Mouse (Mus musculus) neural tube, embryonic 11.5 days (tissue): ENCODE results near the gene Thbs4. TPM values are rescaled to one million over a fixed set of nuclear protein-coding genes. Genes with fewer than 3 reads are reported as not detected.
A peak's percentile ranks its signal among the peaks of the same experiment; 100 is the strongest.

Experiments used
- ATAC-seq: fragments of 200-750 bp; cut with Nextera tagmentation; 2 replicates; pipeline ENCODE4 v1.8.0; 2017; ENCODE audit warnings: moderate number of reproducible peaks, mild to moderate bottlenecking, moderate TSS enrichment, moderate library complexity; ENCODE audit not compliant: insufficient read depth, low FRiP score, low TSS enrichment
- DNase-seq: peaks from one replicate; pipeline ENCODE4 v3.0.0-alpha.2; 2015; ENCODE audit warnings: low spot score
- H3K27ac ChIP-seq: fragments of 300-500 bp; sonication (generic); 2 replicates; pipeline ENCODE4 v1.5.1; 2014; ENCODE audit warnings: low read depth, mild to moderate bottlenecking, low read length
- H3K27me3 ChIP-seq: fragments of 300-500 bp; sonication (generic); 2 replicates; pipeline ENCODE4 v1.6.1; 2014; ENCODE audit warnings: mild to moderate bottlenecking, low read length, mixed read lengths; ENCODE audit not compliant: control insufficient read depth, insufficient read depth
- H3K36me3 ChIP-seq: fragments of 300-500 bp; sonication (generic); 2 replicates; pipeline ENCODE4 v1.6.1; 2014; ENCODE audit warnings: mild to moderate bottlenecking, low read length, moderate library complexity, mixed read lengths; ENCODE audit not compliant: control insufficient read depth, insufficient read depth
- H3K4me1 ChIP-seq: fragments of 300-500 bp; sonication (generic); 2 replicates; pipeline ENCODE4 v1.6.1; 2014; ENCODE audit warnings: low read length, mixed read lengths; ENCODE audit not compliant: control insufficient read depth, insufficient read depth
- H3K4me2 ChIP-seq: fragments of 300-500 bp; sonication (generic); 2 replicates; pipeline ENCODE4 v1.6.1; 2014; ENCODE audit warnings: low read depth, mild to moderate bottlenecking, moderate library complexity
- H3K4me3 ChIP-seq: fragments of 300-500 bp; sonication (generic); 2 replicates; pipeline ENCODE4 v1.5.1; 2014; ENCODE audit warnings: low read depth, low read length
- H3K9ac ChIP-seq: fragments of 300-500 bp; sonication (generic); 2 replicates; pipeline ENCODE4 v1.6.1; 2014; ENCODE audit warnings: mild to moderate bottlenecking, low read length
- H3K9me3 ChIP-seq: fragments of 300-500 bp; sonication (generic); 2 replicates; pipeline ENCODE4 v1.6.1; 2016; ENCODE audit warnings: low read length; ENCODE audit not compliant: control insufficient read depth
- WGBS: fragments of 180-500 bp; shearing (Covaris S2); extraction: QIAGEN DNeasy Blood & Tissue Kit; methylation state at CpG from one replicate; pipeline ENCODE4 v1.1.7; 2014; 5-methylcytosine and 5-hydroxymethylcytosine counted together
- polyA plus RNA-seq: library from polyadenylated mRNA; unstranded; fragments of >200 nt; fragmentation: Nextera tagmentation; extraction: Ambion mirVana; gene quantifications from 2 replicates; pipeline ENCODE4 v1.2.1, GENCODE M21; 2014

Gene Thbs4
- polyA plus RNA-seq, 1 experiment from 2014 or later, result 1.2 TPM

GRCm38 (mm10) chr13:92774887-92775286 is 19.7 kb downstream of the Thbs4 start:
- WGBS, result 94% methylated on average over 9 of the region's 9 CpGs
- no peak for DNase-seq
- no peak overlapping the region for H3K9ac ChIP-seq
- no peak overlapping the region for H3K27ac ChIP-seq
- no peak overlapping the region for H3K4me3 ChIP-seq
- no peak overlapping the region for H3K4me2 ChIP-seq
- H3K27me3 ChIP-seq, result no peaks in the 10 kb centered on the region
- no peaks in the 10 kb centered on the region for H3K36me3 ChIP-seq
- H3K9me3 ChIP-seq, result no peaks in the 10 kb centered on the region
- no peaks in the 10 kb centered on the region for H3K4me1 ChIP-seq
- ATAC-seq, result no peak

- Histone ChIP-seq H3K9ac (no peak overlapping the region), H3K27me3 (no peaks in the 10 kb centered on the region), H3K36me3 (no peaks in the 10 kb centered on the region), H3K4me3 (no peak overlapping the region), H3K9me3 (no peaks in the 10 kb centered on the region), H3K27ac (no peak overlapping the region), H3K4me2 (no peak overlapping the region), H3K4me1 (no peaks in the 10 kb centered on the region)
- ATAC-seq, result peak; percentile 68
- DNase-seq, result no peak
- WGBS, result 75% methylated on average over 8 of the region's 8 CpGs
Observed at GRCm38 (mm10) chr13:92772500-92772899, 22.1 kb downstream of the Thbs4 start.

- DNase-seq, result no peak
- Histone ChIP-seq H3K27ac (no peak overlapping the region), H3K4me2 (no peak overlapping the region), H3K9me3 (no peaks in the 10 kb centered on the region), H3K4me1 (no peaks in the 10 kb centered on the region), H3K36me3 (no peaks in the 10 kb centered on the region), H3K4me3 (no peak overlapping the region), H3K27me3 (no peaks in the 10 kb centered on the region), H3K9ac (no peak overlapping the region)
- WGBS, result 89% methylated on average over 5 of the region's 5 CpGs
- no peak for ATAC-seq
Observed at GRCm38 (mm10) chr13:92771566-92771965, 23.1 kb downstream of the Thbs4 start.

GRCm38 (mm10) chr13:92765454-92766242 is 29.0 kb downstream of the Thbs4 start:
- Histone ChIP-seq H3K4me2 (no peak overlapping the region), H3K9me3 (no peaks in the 10 kb centered on the region), H3K36me3 (no peaks in the 10 kb centered on the region), H3K9ac (no peak overlapping the region), H3K27ac (no peak overlapping the region), H3K4me1 (no peaks in the 10 kb centered on the region), H3K4me3 (no peak overlapping the region), H3K27me3 (no peaks in the 10 kb centered on the region)
- no peak for DNase-seq
- ATAC-seq, result no peak
- WGBS, result 78% methylated on average over 6 of the region's 6 CpGs

- no peak overlapping the region for H3K4me2 ChIP-seq
- no peaks in the 10 kb centered on the region for H3K36me3 ChIP-seq
- H3K4me3 ChIP-seq, result no peak overlapping the region
- 68% methylated on average over 1 of the region's 1 CpGs for WGBS
- ATAC-seq (no peak), DNase-seq (no peak)
- H3K9ac ChIP-seq, result no peak overlapping the region
- no peaks in the 10 kb centered on the region for H3K4me1 ChIP-seq
- H3K27me3 ChIP-seq, result no peaks in the 10 kb centered on the region
- no peak overlapping the region for H3K27ac ChIP-seq
- H3K9me3 ChIP-seq, result no peaks in the 10 kb centered on the region
Observed at GRCm38 (mm10) chr13:92762322-92762721, 32.3 kb downstream of the Thbs4 start.

GRCm38 (mm10) chr13:92760519-92760918 is 34.1 kb downstream of the Thbs4 start:
- Histone ChIP-seq H3K4me1 (no peaks in the 10 kb centered on the region), H3K36me3 (no peaks in the 10 kb centered on the region), H3K9me3 (no peaks in the 10 kb centered on the region), H3K9ac (no peak overlapping the region), H3K4me2 (no peak overlapping the region), H3K27me3 (no peaks in the 10 kb centered on the region), H3K27ac (no peak overlapping the region), H3K4me3 (no peak overlapping the region)
- no peak for ATAC-seq
- no peak for DNase-seq
- WGBS, result 93% methylated on average over 6 of the region's 6 CpGs

- WGBS, result 93% methylated on average over 4 of the region's 4 CpGs
- no peaks in the 10 kb centered on the region for H3K27me3 ChIP-seq
- no peak for DNase-seq
- no peaks in the 10 kb centered on the region for H3K4me1 ChIP-seq
- H3K9ac ChIP-seq, result no peak overlapping the region
- no peak overlapping the region for H3K4me3 ChIP-seq
- H3K9me3 ChIP-seq, result no peaks in the 10 kb centered on the region
- H3K36me3 ChIP-seq, result no peaks in the 10 kb centered on the region
- no peak overlapping the region for H3K4me2 ChIP-seq
- ATAC-seq, result no peak
- H3K27ac ChIP-seq, result no peak overlapping the region
Observed at GRCm38 (mm10) chr13:92759096-92759495, 35.5 kb downstream of the Thbs4 start.

- Histone ChIP-seq H3K27ac (no peak overlapping the region), H3K36me3 (no peaks in the 10 kb centered on the region), H3K27me3 (no peaks in the 10 kb centered on the region), H3K9ac (no peak overlapping the region), H3K4me2 (no peak overlapping the region), H3K4me3 (no peak overlapping the region), H3K9me3 (no peaks in the 10 kb centered on the region), H3K4me1 (no peaks in the 10 kb centered on the region)
- ATAC-seq, result no peak
- 87% methylated on average over 12 of the region's 12 CpGs for WGBS
- no peak for DNase-seq
Observed at GRCm38 (mm10) chr13:92757972-92758585, 36.5 kb downstream of the Thbs4 start.

- H3K27me3 ChIP-seq, result no peaks in the 10 kb centered on the region
- H3K27ac ChIP-seq, result no peak overlapping the region
- H3K4me2 ChIP-seq, result no peak overlapping the region
- 80% methylated on average over 7 of the region's 7 CpGs for WGBS
- DNase-seq (no peak), ATAC-seq (no peak)
- no peaks in the 10 kb centered on the region for H3K9me3 ChIP-seq
- no peak overlapping the region for H3K9ac ChIP-seq
- H3K36me3 ChIP-seq, result no peaks in the 10 kb centered on the region
- no peak overlapping the region for H3K4me3 ChIP-seq
- no peaks in the 10 kb centered on the region for H3K4me1 ChIP-seq
Observed at GRCm38 (mm10) chr13:92755036-92755435, 39.6 kb downstream of the Thbs4 start.
